Mouse (Mus musculus) liver, embryonic 12.5 days (tissue): ENCODE data around the gene Bmpr2. TPM values are rescaled to one million over a fixed set of nuclear protein-coding genes. Genes with fewer than 3 reads are reported as not detected.

Experiments
- ATAC-seq: fragments of 200-750 bp; cut with Nextera tagmentation; 2 replicates; pipeline ENCODE4 v1.8.0; 2017; ENCODE audit warnings: moderate number of reproducible peaks, mild to moderate bottlenecking, moderate library complexity
- H3K27ac ChIP-seq: fragments of 300-500 bp; sonication (generic); 2 replicates; pipeline ENCODE4 v1.5.1; 2016; ENCODE audit warnings: mild to moderate bottlenecking
- H3K27me3 ChIP-seq: fragments of 300-500 bp; sonication (generic); replicated peaks from 2 replicates; pipeline ENCODE4 v1.6.1; 2016; ENCODE audit warnings: mild to moderate bottlenecking, moderate library complexity
- H3K36me3 ChIP-seq: fragments of 300-500 bp; sonication (generic); 2 replicates; pipeline ENCODE4 v1.6.1; 2016; ENCODE audit warnings: mild to moderate bottlenecking, moderate library complexity
- H3K4me1 ChIP-seq: fragments of 300-500 bp; sonication (generic); 2 replicates; pipeline ENCODE4 v1.6.1; 2016
- H3K4me2 ChIP-seq: fragments of 300-500 bp; sonication (generic); 2 replicates; pipeline ENCODE4 v1.6.1; 2016; ENCODE audit warnings: mild to moderate bottlenecking, moderate library complexity
- H3K4me3 ChIP-seq: fragments of 300-500 bp; sonication (generic); 2 replicates; pipeline ENCODE4 v1.5.1; 2016; ENCODE audit warnings: mild to moderate bottlenecking, moderate library complexity
- H3K9ac ChIP-seq: fragments of 300-500 bp; sonication (generic); 2 replicates; pipeline ENCODE4 v1.6.1; 2016; ENCODE audit warnings: mild to moderate bottlenecking, moderate library complexity
- H3K9me3 ChIP-seq: fragments of 300-500 bp; sonication (generic); replicated peaks from 2 replicates; pipeline ENCODE4 v1.6.1; 2016; ENCODE audit warnings: mild to moderate bottlenecking, moderate library complexity
- WGBS: fragments of 180-500 bp; shearing (Covaris S2); methylation state at CpG from one replicate; pipeline ENCODE4 v1.1.7; 2016; ENCODE audit not compliant: insufficient replicate concordance; 5-methylcytosine and 5-hydroxymethylcytosine counted together
- polyA plus RNA-seq: library from polyadenylated mRNA; unstranded; fragments of >200 nt; fragmentation: Nextera tagmentation; extraction: Ambion mirVana; gene quantifications from 2 replicates; pipeline ENCODE4 v1.2.1, GENCODE M21; 2016

Gene Bmpr2
- polyA plus RNA-seq, 1 experiment from 2014 or later, result 1.5 TPM

DNA sequence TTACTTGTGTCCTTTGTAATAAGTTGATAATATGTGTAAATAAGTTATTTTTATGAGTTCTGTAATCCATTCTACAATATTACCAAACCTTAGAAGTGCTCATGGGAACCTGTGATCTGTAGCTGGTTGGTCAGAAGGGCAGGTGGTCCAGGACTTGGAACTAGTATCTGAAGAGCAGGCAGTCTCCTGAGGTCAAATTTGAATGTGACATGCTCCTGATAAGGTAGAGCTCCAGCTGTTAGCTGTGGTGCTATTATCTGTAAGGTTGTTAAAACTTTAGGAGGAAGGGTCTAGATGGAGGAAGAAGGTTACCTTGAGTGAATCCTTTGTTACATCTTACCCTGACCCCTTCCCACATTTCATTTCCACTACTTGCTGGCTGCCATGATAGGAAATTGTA is 154.9 kb downstream of the Bmpr2 start:
- Histone ChIP-seq H3K36me3 (no peaks in the 10 kb centered on the region), H3K27me3 (no peaks in the 10 kb centered on the region), H3K9ac (no peak overlapping the region), H3K9me3 (no peaks in the 10 kb centered on the region), H3K4me1 (peaks cover 49% of the 10 kb centered on the region), H3K27ac (no peak overlapping the region), H3K4me2 (no peak overlapping the region), H3K4me3 (no peak overlapping the region)
- peak; percentile 49; the same call in 1 of the 2 replicates for ATAC-seq

DNA sequence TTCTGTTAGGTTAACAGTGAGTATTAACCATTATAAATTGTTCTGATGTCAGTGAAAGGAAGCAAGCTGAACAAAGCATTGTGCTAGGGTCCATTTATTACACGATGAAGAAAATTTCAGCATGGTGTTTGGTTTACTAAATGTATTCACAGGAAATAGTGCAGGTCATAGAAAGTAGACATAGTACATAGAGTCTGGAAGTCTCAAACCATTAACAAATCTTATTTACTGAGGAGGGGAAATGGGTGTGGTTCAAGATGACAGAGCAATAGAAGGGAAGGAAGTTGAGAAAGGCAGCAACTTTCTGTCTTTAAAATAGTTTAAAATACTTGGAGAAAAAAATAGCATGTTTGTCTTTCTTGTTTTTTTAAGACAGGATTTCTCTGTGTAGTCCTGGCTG is 160.0 kb downstream of the Bmpr2 start:
- H3K4me2 ChIP-seq, result no peak overlapping the region
- ATAC-seq, result no peak
- H3K9me3 ChIP-seq, result no peaks in the 10 kb centered on the region
- H3K9ac ChIP-seq, result no peak overlapping the region
- H3K4me1 ChIP-seq, result peaks cover 22% of the 10 kb centered on the region
- H3K4me3 ChIP-seq, result no peak overlapping the region
- 53% methylated on average over 1 of the region's 1 CpGs for WGBS
- no peaks in the 10 kb centered on the region for H3K27me3 ChIP-seq
- no peak overlapping the region for H3K27ac ChIP-seq
- H3K36me3 ChIP-seq, result no peaks in the 10 kb centered on the region

DNA sequence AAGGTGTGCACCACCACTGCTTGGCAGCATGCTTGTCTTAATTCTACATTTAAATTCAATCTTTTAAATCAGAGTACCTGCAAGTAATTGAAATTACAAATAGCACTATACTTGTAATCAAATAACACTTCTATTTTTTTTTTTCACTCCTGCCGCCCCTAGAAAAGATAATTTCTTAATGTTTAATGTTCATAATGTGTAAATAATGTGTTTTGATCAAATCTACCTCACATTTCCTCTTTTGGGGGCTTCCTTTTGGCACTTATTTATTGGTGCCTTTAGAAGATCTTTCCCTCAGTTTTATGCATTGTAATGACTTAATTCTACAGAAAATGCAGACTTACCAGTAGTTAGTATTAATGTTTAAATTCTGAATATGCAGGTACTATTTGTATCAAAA is 160.5 kb downstream of the Bmpr2 start:
- Histone ChIP-seq H3K9ac (no peak overlapping the region), H3K36me3 (no peaks in the 10 kb centered on the region), H3K9me3 (no peaks in the 10 kb centered on the region), H3K4me3 (no peak overlapping the region), H3K27me3 (no peaks in the 10 kb centered on the region), H3K4me2 (no peak overlapping the region), H3K4me1 (peaks cover 19% of the 10 kb centered on the region), H3K27ac (no peak overlapping the region)
- 78% methylated on average over 1 of the region's 1 CpGs for WGBS
- no peak for ATAC-seq

- Histone ChIP-seq H3K4me3 (no peak overlapping the region), H3K9ac (no peak overlapping the region), H3K27me3 (no peaks in the 10 kb centered on the region), H3K4me2 (no peak overlapping the region), H3K4me1 (peaks cover 19% of the 10 kb centered on the region), H3K9me3 (no peaks in the 10 kb centered on the region), H3K27ac (no peak overlapping the region), H3K36me3 (no peaks in the 10 kb centered on the region)
- ATAC-seq, result no peak
- WGBS, result 85% methylated on average over 2 of the region's 2 CpGs
These were observed 161.2 kb downstream of the Bmpr2 start for GRCm38 (mm10) chr1:59924411-59924810.

- peaks cover 19% of the 10 kb centered on the region for H3K4me1 ChIP-seq
- H3K27ac ChIP-seq, result no peak overlapping the region
- 92% methylated on average over 3 of the region's 3 CpGs for WGBS
- no peaks in the 10 kb centered on the region for H3K27me3 ChIP-seq
- H3K9me3 ChIP-seq, result no peaks in the 10 kb centered on the region
- no peak overlapping the region for H3K4me2 ChIP-seq
- no peak overlapping the region for H3K4me3 ChIP-seq
- no peak for ATAC-seq
- no peaks in the 10 kb centered on the region for H3K36me3 ChIP-seq
- H3K9ac ChIP-seq, result no peak overlapping the region
These were observed 162.9 kb downstream of the Bmpr2 start for GRCm38 (mm10) chr1:59926021-59926672.

- H3K4me3 ChIP-seq, result no peak overlapping the region
- H3K36me3 ChIP-seq, result no peaks in the 10 kb centered on the region
- no peak overlapping the region for H3K4me2 ChIP-seq
- no peak overlapping the region for H3K27ac ChIP-seq
- H3K9ac ChIP-seq, result no peak overlapping the region
- WGBS, result 73% methylated on average over 2 of the region's 2 CpGs
- no peaks in the 10 kb centered on the region for H3K9me3 ChIP-seq
- no peaks in the 10 kb centered on the region for H3K27me3 ChIP-seq
- H3K4me1 ChIP-seq, result peaks cover 19% of the 10 kb centered on the region
- no peak for ATAC-seq
These were observed 164.0 kb downstream of the Bmpr2 start for GRCm38 (mm10) chr1:59927131-59927680.

Other genes with a start within 250 kb of the Bmpr2 start
- gene Gm973, start 247.1 kb upstream of the Bmpr2 start, polyA plus RNA-seq, result not detected in 2 replicates
- gene Sumo1, start 92.6 kb upstream of the Bmpr2 start, polyA plus RNA-seq, result 199 and 208 TPM in 2 replicates
- gene Nop58, start 78.4 kb upstream of the Bmpr2 start, polyA plus RNA-seq, result 274 and 282 TPM in 2 replicates
- gene Fam117b, start 149.6 kb downstream of the Bmpr2 start, polyA plus RNA-seq, result 7.6 TPM in 2 replicates